Mouse (Mus musculus) ovary, postnatal 36 days (tissue): ENCODE results near the gene Mex3a.

Experiments
- DNase-seq: peaks from one replicate; pipeline ENCODE4 v3.0.0; 2022; ENCODE audit warnings: low spot score, mixed read lengths

Gene Mex3a

DNA sequence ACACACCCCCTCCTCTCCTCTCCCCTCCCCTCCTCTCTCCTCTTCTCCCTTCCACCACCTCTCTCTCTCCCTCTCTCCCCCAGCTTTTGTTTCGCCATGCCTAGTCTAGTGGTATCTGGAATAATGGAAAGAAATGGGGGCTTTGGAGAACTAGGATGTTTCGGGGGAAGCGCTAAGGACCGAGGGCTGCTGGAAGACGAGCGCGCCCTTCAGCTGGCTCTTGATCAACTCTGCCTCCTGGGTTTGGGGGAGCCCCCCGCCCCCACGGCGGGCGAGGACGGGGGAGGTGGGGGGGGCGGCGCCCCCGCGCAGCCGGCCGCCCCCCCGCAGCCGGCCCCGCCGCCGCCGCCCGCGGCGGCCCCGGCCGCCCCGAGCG, at the start of gene Mex3a:
Gene Mex3a (plus strand): TSS at position 97 of the 376 bp plus-strand sequence.
- DNase-seq = no peak

DNA sequence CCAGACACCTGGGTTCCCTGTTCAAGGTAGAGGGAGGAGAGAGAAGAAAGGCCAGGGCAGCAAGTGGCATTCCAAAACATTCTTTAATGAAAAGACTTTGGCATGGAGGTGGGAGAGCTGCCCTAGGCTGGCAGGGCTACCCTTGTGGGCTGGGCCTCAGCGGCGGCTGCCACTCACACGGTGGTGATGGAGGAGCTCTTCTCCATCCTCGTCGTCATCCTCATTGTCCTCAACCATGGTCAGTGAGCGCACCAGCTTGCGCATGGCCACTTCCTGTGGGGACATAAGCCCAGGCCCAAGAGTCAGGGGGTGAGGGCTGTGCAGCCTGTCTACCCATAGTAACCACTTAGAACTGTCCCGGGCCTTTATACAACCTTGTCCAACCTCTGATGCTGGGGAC, 49.1 kb upstream of the Mex3a start:
- DNase-seq = no peak

GRCm38 (mm10) chr3:88483621-88484020, 48.6 kb upstream of the Mex3a start:
- peak; percentile 66 for DNase-seq

DNA sequence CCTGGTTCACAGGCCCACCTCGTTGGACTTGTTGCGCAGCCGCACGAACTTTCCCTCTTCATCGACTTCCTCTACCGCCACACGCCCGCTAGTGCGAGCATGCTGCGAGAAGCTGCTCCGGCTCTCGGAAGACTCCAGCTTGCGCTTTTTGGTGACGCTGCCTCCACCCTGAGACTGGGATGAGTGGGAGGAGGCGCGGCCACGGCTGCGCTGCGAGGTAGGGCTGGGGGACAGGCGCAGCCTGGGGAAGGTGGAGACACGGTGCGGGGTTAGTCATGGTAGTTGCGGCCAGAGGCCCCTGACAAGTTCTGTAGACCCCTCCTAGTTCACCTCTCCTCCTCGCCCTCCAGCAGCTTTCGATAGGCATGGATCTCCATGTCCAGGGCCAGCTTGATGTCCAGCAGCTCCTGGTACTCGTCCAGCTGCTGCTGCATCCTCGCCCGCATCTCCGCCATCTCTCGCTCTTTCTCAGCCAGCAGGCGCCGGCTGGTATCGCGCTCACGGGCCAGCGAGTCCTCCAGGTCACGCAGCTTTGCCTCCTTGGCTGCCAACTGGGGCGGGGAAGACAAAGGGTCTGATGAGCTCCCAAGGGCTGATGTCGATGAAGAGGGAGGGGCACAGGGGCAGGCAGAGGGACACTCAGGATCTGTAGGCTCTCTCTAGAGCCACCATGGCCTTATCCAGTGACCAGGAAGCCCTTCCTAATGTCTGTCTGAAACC, 47.4 kb upstream of the Mex3a start:
- no peak for DNase-seq

GRCm38 (mm10) chr3:88486043-88486442, 46.2 kb upstream of the Mex3a start:
- no peak for DNase-seq

DNA sequence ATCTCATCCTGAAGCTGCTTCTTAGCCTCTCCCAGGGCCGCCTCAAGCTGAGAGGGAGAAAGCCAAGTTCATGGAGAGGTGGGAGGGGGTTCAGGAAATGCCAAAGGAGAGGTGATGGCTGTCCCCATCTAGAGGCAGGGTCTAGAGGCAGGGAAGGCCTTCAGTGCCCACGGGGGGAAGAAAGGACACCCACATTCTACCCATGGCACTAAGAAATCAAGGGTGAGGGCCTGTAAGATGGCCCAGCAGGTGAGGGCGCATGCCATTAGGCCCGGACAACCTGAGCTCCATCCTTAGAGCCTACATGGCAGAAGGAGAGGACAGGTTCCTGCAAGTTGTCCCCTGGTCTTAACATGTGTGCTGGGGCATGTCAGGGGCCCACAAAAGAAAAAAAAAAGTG, 45.3 kb upstream of the Mex3a start:
- no peak for DNase-seq

- DNase-seq = no peak
Measured at GRCm38 (mm10) chr3:88487396-88487795, 44.8 kb upstream of the Mex3a start.

GRCm38 (mm10) chr3:88493706-88494582, 38.3 kb upstream of the Mex3a start:
- no peak for DNase-seq

GRCm38 (mm10) chr3:88494836-88495628, 37.2 kb upstream of the Mex3a start:
- DNase-seq = peak; percentile 61

DNA sequence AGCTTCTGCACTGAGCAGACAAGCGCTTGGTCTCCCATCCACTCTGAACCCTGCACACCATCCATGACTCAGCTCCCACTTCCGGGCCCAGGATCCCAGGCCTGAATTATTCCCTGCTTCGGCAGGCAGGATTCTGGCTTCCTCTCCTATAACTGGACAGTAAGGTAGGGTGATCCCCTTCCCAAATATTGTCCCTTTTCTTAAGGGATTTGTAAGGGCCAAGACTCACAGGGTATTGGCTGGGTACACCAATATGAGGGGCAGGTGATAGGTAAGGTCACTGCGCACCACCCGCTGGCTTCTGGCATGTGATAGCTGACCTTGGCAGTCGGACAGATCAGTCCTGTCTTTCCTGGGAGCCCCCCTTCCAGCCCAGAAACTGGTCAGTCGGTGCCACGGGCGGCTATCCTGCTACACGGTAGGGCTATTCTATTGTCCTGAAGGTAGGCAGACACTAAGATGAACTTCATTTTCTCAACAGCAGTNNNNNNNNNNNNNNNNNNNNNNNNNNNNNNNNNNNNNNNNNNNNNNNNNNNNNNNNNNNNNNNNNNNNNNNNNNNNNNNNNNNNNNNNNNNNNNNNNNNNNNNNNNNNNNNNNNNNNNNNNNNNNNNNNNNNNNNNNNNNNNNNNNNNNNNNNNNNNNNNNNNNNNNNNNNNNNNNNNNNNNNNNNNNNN, 36.3 kb upstream of the Mex3a start:
- DNase-seq = no peak

DNA sequence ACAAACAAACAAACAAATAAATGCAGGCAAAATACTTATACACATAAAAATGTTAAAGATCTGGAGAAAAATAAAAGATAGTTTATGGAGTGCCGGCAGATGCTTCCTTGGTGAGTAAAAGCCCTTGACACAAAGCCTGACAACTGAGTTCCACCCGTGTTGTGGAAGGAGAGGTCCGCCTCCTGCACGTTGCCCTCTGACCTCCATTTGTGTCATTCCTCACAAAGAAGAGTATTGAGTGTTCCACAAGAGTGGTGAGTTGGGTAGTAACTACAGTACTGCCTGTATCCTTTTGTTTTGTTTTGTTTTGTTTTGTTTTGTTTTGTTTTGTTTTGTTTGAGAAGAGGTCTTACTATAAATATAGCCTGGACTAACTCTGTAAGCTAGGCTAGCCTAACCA, 32.6 kb upstream of the Mex3a start:
- DNase-seq = no peak

GRCm38 (mm10) chr3:88500087-88500486, 32.1 kb upstream of the Mex3a start:
- no peak for DNase-seq

- DNase-seq = no peak
Measured at GRCm38 (mm10) chr3:88500655-88501365, 31.4 kb upstream of the Mex3a start.

DNA sequence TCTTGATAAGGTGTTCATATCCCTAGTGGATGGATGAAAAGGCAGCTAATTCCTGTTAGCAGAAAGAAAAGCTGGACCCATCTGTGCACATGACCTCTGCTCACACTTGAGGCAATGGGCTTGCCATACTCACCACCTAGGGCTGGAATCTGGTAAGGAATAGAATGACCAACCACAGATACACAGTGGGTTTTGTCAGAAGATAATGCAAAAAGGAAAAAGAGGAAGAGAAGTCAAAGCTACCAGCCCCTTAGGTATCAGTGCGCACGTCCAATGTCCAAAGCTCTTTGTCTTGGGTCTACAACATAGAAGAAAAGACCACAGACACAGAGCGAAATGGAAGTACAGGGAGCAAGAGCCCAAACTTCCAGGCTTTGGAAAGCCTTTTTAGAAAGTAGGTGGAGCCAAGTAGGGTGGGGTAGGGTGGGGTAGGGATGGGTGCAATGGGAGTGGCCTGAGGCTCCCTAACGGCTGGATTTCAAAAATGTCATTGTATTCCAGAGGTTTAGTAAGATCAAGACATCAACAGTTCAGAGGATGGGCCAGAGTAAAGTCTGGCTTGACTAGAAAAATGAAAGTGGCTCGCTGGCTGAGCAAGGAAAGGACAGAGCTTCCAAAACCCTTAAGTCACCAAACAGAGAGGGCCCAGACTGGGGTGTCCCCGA, 30.7 kb upstream of the Mex3a start:
- DNase-seq = no peak

GRCm38 (mm10) chr3:88502031-88502571, 30.1 kb upstream of the Mex3a start:
- no peak for DNase-seq

GRCm38 (mm10) chr3:88502641-88503504, 29.3 kb upstream of the Mex3a start:
- peak; percentile 86 for DNase-seq

DNA sequence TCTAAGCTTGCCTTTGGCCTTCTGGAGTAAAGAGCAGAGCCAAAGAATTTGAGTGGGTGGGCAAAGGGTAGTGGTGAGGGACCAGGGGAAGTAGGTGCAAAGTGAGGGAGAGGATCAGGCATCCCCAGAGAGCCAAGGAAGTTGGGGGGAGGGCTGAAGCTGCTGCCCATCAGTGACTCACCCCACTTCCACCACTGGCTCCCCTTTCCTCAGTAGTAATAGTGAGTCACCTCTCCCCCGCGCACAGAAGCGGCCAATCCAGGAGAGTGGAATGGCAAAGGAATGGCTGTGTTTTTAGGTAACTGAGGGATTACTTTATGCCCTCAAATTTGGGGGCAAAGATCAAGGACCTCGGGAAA, 28.7 kb upstream of the Mex3a start:
- DNase-seq = no peak

DNA sequence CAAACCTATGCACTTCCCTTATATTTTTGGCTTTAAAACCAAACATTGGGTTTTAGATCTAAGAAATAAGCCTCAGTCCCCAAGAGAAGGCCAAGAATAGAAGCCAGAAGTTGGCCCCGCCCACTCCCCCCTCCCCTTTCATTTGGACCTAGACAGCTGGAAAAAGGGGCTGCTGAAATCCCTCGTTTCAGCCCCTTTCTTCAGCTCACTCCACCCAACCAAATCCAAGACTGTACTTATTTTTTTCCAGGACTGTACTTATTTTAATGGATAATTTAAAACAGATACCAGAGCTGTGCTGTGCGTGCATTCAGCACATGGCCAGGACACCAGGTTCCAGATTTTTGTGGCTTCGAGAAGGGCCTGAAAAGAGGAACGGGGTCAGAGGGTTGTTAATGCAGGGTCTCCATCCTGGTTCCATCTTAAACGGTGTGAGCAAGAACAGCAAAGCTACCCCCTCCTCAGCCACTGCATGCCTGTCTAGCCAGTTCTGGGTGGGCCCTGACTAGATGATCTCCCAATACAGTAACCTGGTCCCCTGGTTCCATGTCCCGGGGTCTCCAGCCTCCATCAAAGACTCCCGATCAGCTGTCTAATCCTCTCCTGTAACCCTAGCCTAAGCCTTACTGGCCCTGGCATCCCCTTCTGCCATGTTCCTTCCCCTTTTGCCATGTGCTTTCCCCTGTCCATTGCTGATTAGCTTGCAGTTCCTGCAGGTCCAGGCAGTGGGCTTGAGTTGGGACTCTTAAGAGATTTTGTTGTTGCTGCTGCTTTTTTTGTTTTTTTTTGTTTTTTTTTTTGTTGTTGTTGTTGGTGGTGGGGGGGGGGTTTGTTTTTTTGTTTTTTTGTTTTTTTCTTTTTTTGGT, 28.1 kb upstream of the Mex3a start:
- DNase-seq = no peak

- no peak for DNase-seq
Measured at GRCm38 (mm10) chr3:88505081-88505480, 27.1 kb upstream of the Mex3a start.
